Mouse (Mus musculus): ENCODE data around the gene Cntnap3. TPM values are rescaled to one million over a fixed set of nuclear protein-coding genes. Genes with fewer than 3 reads are reported as not detected.
"Not testable (repeated sequence)": the region's sequence is repeated elsewhere in the genome, so short reads cannot be mapped to it uniquely, and the experiment has no call there.

The Cntnap3 gene
- total and polyA plus RNA-seq, 3 experiments, result not detected

DNA sequence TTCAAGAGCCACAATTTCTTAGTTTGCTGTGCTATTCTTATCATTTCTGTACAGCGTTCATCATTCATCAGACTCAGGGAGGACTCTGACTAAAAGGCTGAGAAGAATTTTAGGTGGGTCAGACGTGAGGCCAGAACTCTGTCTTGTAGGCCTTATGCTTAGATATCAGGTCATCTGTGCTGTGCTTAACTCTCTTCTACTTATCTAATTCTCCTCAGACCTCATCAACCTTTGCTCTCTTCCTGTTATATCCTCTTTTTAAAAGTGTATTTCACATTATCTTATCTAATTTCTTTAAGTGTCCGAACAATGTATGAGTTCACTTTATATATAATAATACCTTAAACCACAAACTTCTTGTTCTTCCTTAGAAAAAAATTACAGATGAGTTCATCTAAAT is 38.4 kb downstream of the Cntnap3 start:
- peaks cover 0 to 5% of the 10 kb centered on the region in 2 experiments; a peak in 2 of 4 replicates for H3K4me1 ChIP-seq (ENCODE audit: control insufficient read depth in 1 of 2, insufficient read depth in 2 of 2, low read length in 2 of 2)
- no peak overlapping the region for H3K4me3 ChIP-seq (ENCODE audit: control insufficient read depth in 1 of 2, insufficient read depth in 1 of 2, low read depth in 2 of 2, low read length in 2 of 2)
- peaks cover 0 to 4% of the 10 kb centered on the region in 2 experiments; a peak in 2 of 4 replicates for H3K36me3 ChIP-seq (ENCODE audit: control insufficient read depth in 1 of 2, insufficient read depth in 2 of 2, low read length in 2 of 2)
- no peak overlapping the region for H3K27ac ChIP-seq (ENCODE audit: control insufficient read depth, low read depth, low read length)
- peak; percentile 28 for DNase-seq (ENCODE audit: low read depth, low spot score)
- H3K9ac ChIP-seq (ENCODE audit: control insufficient read depth, low read depth, low read length, poor library complexity, severe bottlenecking), result no peak overlapping the region
- H3K9me3 ChIP-seq (replicated peaks; ENCODE audit: insufficient read depth, low read length), result no peaks in the 10 kb centered on the region
- no peaks in the 10 kb centered on the region for H3K79me2 ChIP-seq (ENCODE audit: control insufficient read depth, insufficient read depth, low read length, poor library complexity)
- TF ChIP-seq JUND (IDR thresholded peaks at IDR 0.05; ENCODE audit: low read depth, low read length), result no peak
- peak; percentile 64 for TF ChIP-seq GATA1 (IDR thresholded peaks at IDR 0.05; ENCODE audit: low read depth, low read length)
- no peak; the same call in 1 of the 2 replicates for TF ChIP-seq RCOR1 (IDR thresholded peaks at IDR 0.05; ENCODE audit: low read depth, low read length)
- TF ChIP-seq MYB (IDR thresholded peaks at IDR 0.05; ENCODE audit: low read depth, low read length), result no peak
- TF ChIP-seq ZNF384 (IDR thresholded peaks at IDR 0.05; ENCODE audit: low read depth, low read length), result no peak
- no peak for TF ChIP-seq CTCF (IDR thresholded peaks at IDR 0.05 in 2 of 3, conservative IDR thresholded peaks at IDR 0.05 in 1 of 3; ENCODE audit: control insufficient read depth in 1 of 3, insufficient read depth in 1 of 3, low read depth in 2 of 3, low read length in 3 of 3, poor library complexity in 1 of 3, severe bottlenecking in 1 of 3)
- TF ChIP-seq USF2 (IDR thresholded peaks at IDR 0.05; ENCODE audit: borderline replicate concordance in 1 of 2, insufficient read depth in 1 of 2, low read depth in 1 of 2, low read length in 2 of 2), result no peak
- peak; percentile 51 to 53; a peak in 3 of 4 replicates for TF ChIP-seq EP300 (IDR thresholded peaks at IDR 0.05; ENCODE audit: low read depth in 1 of 2, low read length in 2 of 2)
- TF ChIP-seq MAX (IDR thresholded peaks at IDR 0.05; ENCODE audit: low read length), result no peak
- TF ChIP-seq MYC (IDR thresholded peaks at IDR 0.05; ENCODE audit: low read depth, low read length), result no peak
- no peaks in the 10 kb centered on the region for H3K27me3 ChIP-seq (ENCODE audit: control insufficient read depth in 1 of 2, insufficient read depth in 2 of 2, low read length in 2 of 2)

DNA sequence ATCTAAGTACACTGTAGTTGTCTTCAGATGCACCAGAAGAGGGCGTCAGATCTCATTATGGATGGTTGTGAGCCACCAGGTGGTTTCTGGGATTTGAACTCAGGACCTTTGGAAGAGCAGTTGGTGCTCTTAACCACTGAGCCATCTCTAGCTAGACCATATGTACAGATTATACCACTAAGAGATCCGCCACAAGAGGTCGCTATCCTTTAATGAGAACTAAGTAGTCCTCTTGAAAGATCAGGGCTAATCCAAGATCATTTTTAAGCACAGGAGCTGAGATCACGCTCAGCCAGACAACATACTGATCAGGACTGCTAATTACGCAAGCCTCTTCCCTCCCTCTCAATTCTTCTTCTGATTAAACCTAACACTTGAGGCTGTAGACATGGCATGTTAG is 78.9 kb downstream of the Cntnap3 start:
- peak; percentile 70 for DNase-seq (ENCODE audit: low read depth, low spot score)
- not testable (repeated sequence) for H3K9ac ChIP-seq (ENCODE audit: control insufficient read depth, low read depth, low read length, poor library complexity, severe bottlenecking); H3K79me2 ChIP-seq (ENCODE audit: control insufficient read depth, insufficient read depth, low read length, poor library complexity); H3K9me3 ChIP-seq (replicated peaks; ENCODE audit: insufficient read depth, low read length); H3K4me1 ChIP-seq (ENCODE audit: control insufficient read depth in 1 of 2, insufficient read depth in 2 of 2, low read length in 2 of 2); H3K36me3 ChIP-seq (ENCODE audit: control insufficient read depth in 1 of 2, insufficient read depth in 2 of 2, low read length in 2 of 2); H3K27me3 ChIP-seq (ENCODE audit: control insufficient read depth in 1 of 2, insufficient read depth in 2 of 2, low read length in 2 of 2); H3K4me3 ChIP-seq (ENCODE audit: control insufficient read depth in 1 of 2, insufficient read depth in 1 of 2, low read depth in 2 of 2, low read length in 2 of 2); H3K27ac ChIP-seq (ENCODE audit: control insufficient read depth, low read depth, low read length)
- TF ChIP-seq SMC3 (IDR thresholded peaks at IDR 0.05; ENCODE audit: low read depth, low read length), result peak; percentile 63
- 0 out of 2 replicates have a peak, but pooled peaks have one; percentile 39 for TF ChIP-seq ZC3H11A (IDR thresholded peaks at IDR 0.05; ENCODE audit: low read depth, low read length)
- TF ChIP-seq CTCF (IDR thresholded peaks at IDR 0.05 in 2 of 3, conservative IDR thresholded peaks at IDR 0.05 in 1 of 3; ENCODE audit: control insufficient read depth in 1 of 3, insufficient read depth in 1 of 3, low read depth in 2 of 3, low read length in 3 of 3, poor library complexity in 1 of 3, severe bottlenecking in 1 of 3), result peak in 1 of 3 experiments; percentile 46; a peak in 2 of 6 replicates
- peak; percentile 50 for TF ChIP-seq RAD21 (IDR thresholded peaks at IDR 0.05; ENCODE audit: low read depth, low read length)

DNA sequence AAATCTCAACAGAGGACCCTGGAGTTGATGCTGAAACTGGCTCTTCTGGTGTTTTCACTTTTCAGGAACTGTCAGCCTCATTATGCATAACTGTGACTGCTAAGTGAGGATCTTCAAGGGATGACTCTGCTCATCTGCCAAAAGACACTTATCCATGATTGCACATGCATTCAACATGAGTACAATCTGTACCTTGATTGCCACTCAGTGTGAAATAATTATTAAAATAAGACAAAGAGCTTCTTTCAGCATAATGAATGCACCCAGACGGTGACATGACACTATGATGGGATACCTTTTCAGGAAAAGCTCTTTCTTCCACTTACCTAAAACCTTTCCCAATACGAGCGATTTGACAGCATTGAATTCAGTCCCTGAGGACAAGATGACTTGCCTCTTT is 158.4 kb downstream of the Cntnap3 start:
- Histone ChIP-seq H3K4me3 (ENCODE audit: control insufficient read depth in 1 of 2, insufficient read depth in 1 of 2, low read depth in 2 of 2, low read length in 2 of 2) (no peak overlapping the region), H3K27me3 (ENCODE audit: control insufficient read depth in 1 of 2, insufficient read depth in 2 of 2, low read length in 2 of 2) (no peaks in the 10 kb centered on the region), H3K9ac (ENCODE audit: control insufficient read depth, low read depth, low read length, poor library complexity, severe bottlenecking) (no peak overlapping the region), H3K27ac (ENCODE audit: control insufficient read depth, low read depth, low read length) (no peak overlapping the region), H3K36me3 (ENCODE audit: control insufficient read depth in 1 of 2, insufficient read depth in 2 of 2, low read length in 2 of 2) (no peaks in the 10 kb centered on the region), H3K4me1 (ENCODE audit: control insufficient read depth in 1 of 2, insufficient read depth in 2 of 2, low read length in 2 of 2) (no peaks in the 10 kb centered on the region), H3K79me2 (ENCODE audit: control insufficient read depth, insufficient read depth, low read length, poor library complexity) (no peaks in the 10 kb centered on the region), H3K9me3 (replicated peaks; ENCODE audit: insufficient read depth, low read length) (no peaks in the 10 kb centered on the region)
- TF ChIP-seq ELF1 (IDR thresholded peaks at IDR 0.05; ENCODE audit: low read depth, low read length) (no peak), TAL1 (IDR thresholded peaks at IDR 0.05; ENCODE audit: low read length) (no peak), ZMIZ1 (IDR thresholded peaks at IDR 0.05; ENCODE audit: low read depth, low read length) (no peak), MYB (IDR thresholded peaks at IDR 0.05; ENCODE audit: low read depth, low read length) (no peak)
- no peak for DNase-seq (ENCODE audit: low read depth, low spot score)

All from MEL (cell line).